Mouse (Mus musculus): ENCODE data around the gene Atp12a.

The Atp12a gene

GRCm38 (mm10) chr14:56379336-56379735 is 14.5 kb downstream of the Atp12a start:
- DNase-seq = peak; percentile 10 to 30

GRCm38 (mm10) chr14:56382366-56382765 is 17.5 kb downstream of the Atp12a start:
- DNase-seq = no peak

- no peak for DNase-seq
These were observed 25.4 kb downstream of the Atp12a start for GRCm38 (mm10) chr14:56390247-56390646.

- DNase-seq = no peak
These were observed 28.9 kb downstream of the Atp12a start for GRCm38 (mm10) chr14:56393704-56394312.

- DNase-seq = peak in 1 of 2 experiments; percentile 38
These were observed 33.1 kb downstream of the Atp12a start for GRCm38 (mm10) chr14:56398001-56398400.

- DNase-seq = no peak
These were observed 37.6 kb downstream of the Atp12a start, which contains the start of gene Rnf17 for GRCm38 (mm10) chr14:56402311-56403071. Gene Rnf17 (plus strand): TSS chr14:56402581.

GRCm38 (mm10) chr14:56403072-56403375 is 38.2 kb downstream of the Atp12a start:
- DNase-seq = no peak

All from lung, adult 18-20 months (tissue).